Mouse (Mus musculus) left cerebral cortex, postnatal 36 days (tissue): ENCODE measurements around the gene Sgsh. TPM values are rescaled to one million over a fixed set of nuclear protein-coding genes. Genes with fewer than 3 reads are reported as not detected.
"Not testable (repeated sequence)": the region's sequence is repeated elsewhere in the genome, so short reads cannot be mapped to it uniquely, and the experiment has no call there.

Experiments used
- DNase-seq, 2 experiments: peaks; one replicate each; pipeline ENCODE4 v3.0.0; 2021 to 2022; ENCODE audit warnings: low spot score in 2 of 2, mixed read lengths in 1 of 2
- intact Hi-C: fragments of 180-260 bp; cut with DNase I; formaldehyde crosslinking; loops from one replicate; pipeline ENCODE4 v1.15.1; 2025
- total RNA-seq, 2 experiments: library from RNA; stranded (reverse); gene quantifications; 2 replicates each; pipeline ENCODE4 v1.2.3; 2021

Sgsh gene
- total RNA-seq: 1 to 10 TPM; 4.3 to 4.7 TPM

DNA sequence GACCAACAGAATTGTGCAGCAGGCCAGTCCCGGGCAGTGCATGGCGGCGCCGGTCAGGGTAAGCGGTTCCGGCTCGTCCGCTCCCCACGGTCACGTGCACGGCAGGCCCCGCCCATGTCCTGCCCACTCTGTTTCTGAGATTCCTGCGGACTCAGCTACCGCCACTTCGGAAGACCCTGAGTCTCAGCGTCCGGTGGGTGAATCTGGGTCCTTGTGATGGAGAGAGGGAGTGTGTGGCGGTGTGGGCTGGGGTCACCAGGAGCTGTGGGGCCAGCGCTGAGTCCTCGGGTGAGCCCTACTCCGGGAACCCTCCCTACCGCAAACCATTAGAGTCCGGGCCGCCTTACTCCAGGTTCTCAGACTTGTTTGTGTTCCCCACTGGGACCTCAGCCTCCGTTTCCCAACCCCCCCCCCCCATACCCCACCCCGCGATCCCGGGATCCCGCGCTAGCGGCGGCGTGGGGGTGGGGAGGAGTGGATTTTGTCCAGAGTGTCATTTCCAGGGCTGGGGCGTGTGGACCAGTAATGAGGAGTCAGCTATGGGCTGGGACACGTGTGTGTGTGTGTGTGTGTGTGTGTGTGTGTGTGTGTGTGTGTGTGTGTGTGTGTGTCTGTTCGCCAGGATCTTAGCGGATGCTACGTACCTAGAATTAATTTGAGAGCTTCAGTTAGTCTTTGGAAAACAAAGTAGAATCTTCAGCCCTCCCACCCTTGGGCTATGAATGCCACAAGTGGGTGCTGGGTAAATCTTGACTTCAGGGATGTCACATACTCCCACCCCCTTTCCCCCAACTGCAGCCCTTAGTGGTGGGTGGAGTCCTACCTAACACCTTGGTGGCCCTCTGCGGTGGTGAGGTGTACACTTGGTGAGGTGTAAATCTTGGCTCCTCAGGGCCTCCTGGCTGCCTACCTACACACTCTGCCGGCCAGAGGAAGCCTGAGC is at the start of gene Sgsh, which contains the start of gene Slc26a11:
Gene Sgsh, minus strand, starts transcription at position 94 of the 943 bp plus-strand sequence.
Gene Slc26a11, plus strand, starts transcription at position 115 of the 943 bp plus-strand sequence.
- intact Hi-C loops: no loop called here
- DNase-seq: peak; percentile 66 to 70

DNA sequence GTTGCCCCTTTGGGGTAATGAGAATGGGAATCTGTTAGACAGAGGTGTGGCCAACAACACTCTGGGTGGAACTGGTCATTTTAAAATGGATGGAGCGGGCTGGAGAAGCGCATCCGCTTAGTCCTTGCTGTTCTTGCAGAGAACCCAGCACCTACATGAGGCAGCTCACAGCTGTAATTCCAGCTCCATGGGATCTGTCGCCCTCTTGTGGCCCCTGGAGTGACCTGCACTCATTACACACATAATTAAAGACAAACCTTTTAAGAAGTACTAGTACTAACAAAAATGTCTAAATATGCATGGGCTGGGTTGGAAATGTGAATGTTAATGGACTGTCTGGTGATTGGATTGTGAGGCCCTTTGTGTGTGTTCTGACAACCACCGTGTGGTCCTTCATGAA is 49.3 kb upstream of the Sgsh start:
- intact Hi-C loops: no loop called here
- DNase-seq: no peak

DNA sequence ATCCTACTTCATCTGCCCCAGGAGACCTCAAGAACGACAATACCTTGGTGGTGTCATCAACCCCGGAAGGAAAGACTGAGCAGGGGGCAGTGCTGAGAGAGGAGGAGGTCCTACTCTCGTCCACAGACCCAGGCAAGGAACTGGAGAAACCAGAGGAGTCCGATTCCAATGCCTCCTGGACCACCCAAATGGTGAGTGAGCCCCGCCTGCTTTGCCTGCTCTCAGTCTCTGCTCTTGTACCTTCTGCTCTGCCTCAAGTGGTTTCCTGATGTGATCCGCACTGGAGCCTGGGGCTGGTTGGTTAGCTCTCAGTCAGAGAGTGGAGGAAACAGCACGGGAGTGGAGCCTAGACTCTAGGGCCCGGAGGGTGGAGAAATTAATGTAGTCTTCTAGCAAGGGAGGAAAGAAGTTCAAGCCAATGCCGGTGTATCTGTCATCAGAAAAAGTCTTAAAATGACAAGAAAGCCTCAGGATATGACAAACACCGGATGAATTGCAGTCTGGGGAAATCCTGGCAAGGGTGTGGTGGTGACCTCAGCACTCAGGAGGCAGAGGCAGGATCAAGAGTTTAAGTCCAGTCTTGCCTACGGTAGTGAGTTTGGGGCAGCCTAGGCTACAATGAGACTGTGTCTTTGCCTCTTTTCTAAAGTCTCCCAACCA is 47.3 kb upstream of the Sgsh start:
- intact Hi-C loops: no loop called here
- DNase-seq: no peak

- no peak for DNase-seq
- intact Hi-C loops: no loop called here
Observed at GRCm38 (mm10) chr11:119396461-119396860, 41.1 kb upstream of the Sgsh start.

DNA sequence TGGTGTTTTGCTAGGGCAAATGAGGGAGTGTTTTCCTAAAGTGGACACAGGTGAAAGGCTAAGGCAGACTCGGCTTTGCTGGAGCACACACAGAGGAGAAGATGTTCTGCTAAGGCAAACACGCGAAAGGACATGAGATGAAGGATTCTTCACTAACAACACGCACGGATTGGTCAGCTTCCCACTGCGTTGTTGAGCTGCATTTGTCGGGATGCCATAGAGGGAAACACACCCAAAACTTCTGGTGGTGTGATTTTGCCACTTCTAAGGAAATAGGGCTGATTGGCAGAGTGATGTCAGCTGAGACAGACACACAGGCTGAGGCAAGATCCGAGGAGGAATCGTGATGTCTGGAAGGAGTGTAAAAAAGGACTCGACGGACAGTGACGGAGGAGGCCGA is 40.6 kb upstream of the Sgsh start:
- no peak for DNase-seq
- intact Hi-C loops: no loop called here

DNA sequence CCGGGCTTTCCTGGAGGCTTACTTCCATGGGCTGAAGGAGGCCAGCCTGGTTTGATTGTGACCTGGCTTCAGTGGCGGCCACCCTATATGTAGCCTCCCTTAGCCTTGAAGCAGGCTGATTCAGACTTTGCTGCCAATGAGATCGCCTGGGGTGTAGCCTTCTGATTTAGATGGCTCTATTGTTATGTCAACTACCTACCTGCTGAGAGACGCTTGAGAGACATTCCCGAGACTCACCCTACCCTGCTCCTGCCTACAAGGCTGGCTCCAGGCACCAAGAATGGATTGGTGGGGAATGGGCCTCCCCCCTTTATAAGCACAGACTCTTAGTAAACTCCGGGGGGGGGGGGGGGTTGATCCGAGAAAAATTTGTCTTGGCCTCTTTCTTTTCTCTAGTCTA is 40.1 kb upstream of the Sgsh start:
- DNase-seq: no peak
- intact Hi-C loops: no loop called here

GRCm38 (mm10) chr11:119394210-119394609 is 38.9 kb upstream of the Sgsh start:
- DNase-seq: no peak
- intact Hi-C loops: no loop called here

DNA sequence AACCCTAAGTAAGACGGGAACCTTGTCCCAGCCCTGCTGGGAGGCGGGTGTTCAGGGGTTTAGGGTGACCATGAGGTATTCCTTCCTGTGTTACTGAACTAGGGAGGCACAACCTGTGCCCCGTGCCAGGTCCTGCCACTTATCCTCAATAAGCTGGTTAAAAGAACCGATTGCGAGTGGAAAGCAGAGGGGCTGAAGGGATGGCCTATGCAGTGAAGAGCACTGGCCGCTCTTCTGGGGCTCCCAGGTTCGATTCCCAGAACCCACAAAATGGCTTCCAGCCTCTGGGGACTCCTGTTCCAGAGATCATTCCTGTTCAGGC is 38.1 kb upstream of the Sgsh start:
- intact Hi-C loops: no loop called here

GRCm38 (mm10) chr11:119392800-119393482 is 37.6 kb upstream of the Sgsh start, which contains the start of gene Rnf213:
TSS of gene Rnf213 (plus strand) at chr11:119393100.
- peak; percentile 18 to 28 for DNase-seq
- intact Hi-C loops: no loop called here

More for the DNA sequence above, 38.1 kb upstream of the Sgsh start:
- DNase-seq: no peak

GRCm38 (mm10) chr11:119392001-119392614 is 36.8 kb upstream of the Sgsh start:
- DNase-seq: no peak
- intact Hi-C loops: no loop called here

GRCm38 (mm10) chr11:119391386-119392000 is 36.2 kb upstream of the Sgsh start:
- intact Hi-C loops: no loop called here
- no peak for DNase-seq

- intact Hi-C loops: no loop called here
- DNase-seq: peak; percentile 40 to 46
Observed at GRCm38 (mm10) chr11:119390271-119391231, 35.2 kb upstream of the Sgsh start.

DNA sequence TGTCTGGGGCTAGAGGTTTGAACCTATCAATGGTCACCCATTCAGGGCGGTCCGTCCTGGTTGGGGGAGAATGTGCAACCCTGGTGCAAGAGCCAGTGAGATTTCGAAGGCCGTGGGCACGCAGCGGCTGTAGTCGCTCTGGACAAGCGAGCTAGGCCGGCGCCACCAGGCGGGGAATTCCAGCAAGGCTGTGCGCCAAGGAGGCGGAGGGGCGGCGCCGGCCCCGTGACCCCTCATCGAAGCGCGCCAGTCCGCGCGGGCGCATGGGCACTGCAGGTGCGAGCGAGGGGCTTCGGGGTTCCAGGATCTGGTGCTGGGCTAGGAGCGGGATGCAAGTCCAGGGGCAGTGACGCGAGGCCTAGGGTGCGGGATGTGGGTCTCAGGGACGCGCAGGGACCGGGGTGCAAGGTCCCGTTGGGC is 34.5 kb upstream of the Sgsh start:
- intact Hi-C loops: no loop called here
- DNase-seq: peak; percentile 39 to 52

DNA sequence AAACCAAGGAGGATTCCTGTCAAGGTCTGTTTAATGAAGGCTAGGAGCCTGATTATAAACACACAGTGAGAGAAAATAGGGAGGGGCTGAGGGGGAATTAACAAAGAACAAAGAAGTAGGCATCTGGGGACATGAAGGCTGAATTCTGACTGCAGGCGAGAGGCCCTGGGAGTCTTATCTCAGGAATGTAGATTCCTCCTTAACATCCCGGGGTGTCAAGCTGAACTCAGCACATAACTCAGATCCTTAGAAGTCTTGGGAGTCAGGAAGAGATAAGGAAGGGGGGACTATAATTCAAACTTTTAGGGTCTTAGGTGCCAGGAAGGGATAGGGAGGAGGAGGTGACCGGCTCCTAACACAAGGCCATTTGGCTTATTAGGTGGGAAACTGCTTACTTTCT is 31.9 kb upstream of the Sgsh start:
- DNase-seq, intact Hi-C loops: not testable (repeated sequence)

DNA sequence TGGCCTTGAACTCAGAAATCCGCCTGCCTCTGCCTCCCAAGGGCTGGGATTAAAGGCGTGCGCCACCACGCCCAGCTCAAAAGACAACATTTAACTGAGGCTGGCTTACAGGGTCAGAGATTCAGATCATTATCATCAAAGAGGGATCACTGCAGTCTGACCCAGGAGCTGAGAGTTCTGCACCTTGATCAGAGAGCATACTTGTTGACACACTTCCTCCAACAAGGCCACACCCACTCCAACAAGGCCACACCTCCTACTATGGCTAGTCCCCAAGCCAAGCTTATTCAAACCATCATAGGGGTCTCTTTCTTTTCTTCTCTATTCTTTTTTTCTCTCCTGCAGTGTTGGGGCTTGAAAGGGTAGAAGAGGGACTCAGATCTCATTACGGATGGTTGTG is 31.0 kb upstream of the Sgsh start:
- DNase-seq: no peak
- intact Hi-C loops: no loop called here

GRCm38 (mm10) chr11:119384904-119385303 is 29.6 kb upstream of the Sgsh start:
- intact Hi-C loops: no loop called here
- DNase-seq: no peak

DNA sequence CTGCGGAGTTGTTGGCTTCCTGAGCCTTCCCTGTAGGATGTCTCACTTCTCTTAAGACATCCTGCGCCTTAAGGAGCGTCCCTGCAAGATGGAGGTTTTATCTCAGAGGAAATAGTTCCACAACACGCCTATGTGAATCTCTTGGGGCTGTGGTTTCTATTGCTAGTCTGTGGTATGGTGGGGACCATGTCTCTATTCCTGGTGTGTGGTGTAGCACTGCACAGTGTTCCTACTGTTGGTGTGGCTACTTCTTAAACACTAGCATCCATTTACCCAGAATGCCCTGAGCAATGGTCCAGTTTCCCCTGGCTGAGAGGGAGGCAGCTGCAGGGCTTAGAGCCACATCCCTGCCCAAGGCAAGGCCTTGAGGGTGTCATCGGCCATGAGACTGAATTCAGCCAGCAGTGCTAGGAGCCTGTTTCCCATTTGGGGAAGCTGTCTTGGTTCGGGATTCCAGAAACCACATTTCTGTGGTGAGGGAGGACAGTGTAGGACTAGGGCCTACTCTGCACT is 27.1 kb upstream of the Sgsh start:
- intact Hi-C loops: no loop called here
- DNase-seq: no peak
